ENCODE assay signal across 8 mouse cellular contexts in genomic region chr4:133095734-133096065, GRCm38 (mm10). TPM values are rescaled to one million over a fixed set of nuclear protein-coding genes. Genes with fewer than 3 reads are reported as not detected.
DNase-seq lines count a peak whose midpoint lies in the region; ATAC-seq and TF ChIP-seq lines count a peak whose summit lies in the region.
"Not testable (repeated sequence)": the region's sequence is repeated elsewhere in the genome, so short reads cannot be mapped to it uniquely, and the experiment has no call there.

No protein-coding gene starts in this region.

- H3K4me2 ChIP-seq in embryonic facial prominence, embryonic 12.5 days (replicated peaks): peak overlapping the region; percentile 23
- peak overlapping the region; percentile 32 for H3K4me2 ChIP-seq in hindbrain, embryonic 12.5 days (replicated peaks)
- H3K4me2 ChIP-seq in kidney, embryonic 15.5 days: peak overlapping the region; percentile 52
- H3K4me2 ChIP-seq in liver, embryonic 12.5 days: peak overlapping the region; percentile 11
- peak overlapping the region; percentile 30 for H3K4me2 ChIP-seq in midbrain, embryonic 12.5 days (replicated peaks)

- not testable (repeated sequence) for H3K36me3 ChIP-seq in ES-E14 (ENCODE audit: control insufficient read depth, insufficient read depth, low read length, poor library complexity, severe bottlenecking); embryonic facial prominence, embryonic 12.5 days; hindbrain, embryonic 12.5 days; kidney, embryonic 15.5 days; liver, embryonic 12.5 days; midbrain, embryonic 12.5 days

- in situ Hi-C loops in ES-E14 (cut with MboI; ENCODE audit: low sequenced_read_pairs in 2 of 2, unreplicated experiment in 2 of 2): not testable (repeated sequence)

- WGBS in embryonic facial prominence, embryonic 12.5 days: 10% methylated on average over 2 of the region's 3 CpGs
- WGBS in hindbrain, embryonic 12.5 days: 7% methylated on average over 3 of the region's 3 CpGs
- WGBS in kidney, embryonic 15.5 days: 19% methylated on average over 3 of the region's 3 CpGs
- WGBS in liver, embryonic 12.5 days (ENCODE audit: insufficient replicate concordance): 56% methylated on average over 3 of the region's 3 CpGs
- 2% methylated on average over 3 of the region's 3 CpGs for WGBS in midbrain, embryonic 12.5 days
- 28% methylated on average over 3 of the region's 3 CpGs for WGBS in olfactory bulb, adult 2 months

- not testable (repeated sequence) for H3K27me3 ChIP-seq in embryonic facial prominence, embryonic 12.5 days; hindbrain, embryonic 12.5 days; kidney, embryonic 15.5 days
- H3K27me3 ChIP-seq in liver, embryonic 12.5 days (replicated peaks): peaks cover 51% of the 10 kb centered on the region
- H3K27me3 ChIP-seq in midbrain, embryonic 12.5 days: peaks cover 25% of the 10 kb centered on the region

- TF ChIP-seq CTCF in olfactory bulb, adult 2 months (IDR thresholded peaks at IDR 0.05; ENCODE audit: insufficient read depth, low read depth, low read length): not testable (repeated sequence)

- H3K4me3 ChIP-seq in ES-E14 (ENCODE audit: insufficient read depth in 1 of 2, low read depth in 1 of 2, low read length in 2 of 2, poor library complexity in 1 of 2, severe bottlenecking in 1 of 2): peak overlapping the region; percentile 8 to 59; a peak in 3 of 4 replicates
- H3K4me3 ChIP-seq in embryonic facial prominence, embryonic 12.5 days; hindbrain, embryonic 12.5 days; olfactory bulb, adult 2 months (ENCODE audit: insufficient read depth, low read depth, low read length): not testable (repeated sequence)
- H3K4me3 ChIP-seq in kidney, embryonic 15.5 days (replicated peaks): peak overlapping the region; percentile 19
- peak overlapping the region; percentile 19; the same call in 1 of the 2 replicates for H3K4me3 ChIP-seq in liver, embryonic 12.5 days
- H3K4me3 ChIP-seq in midbrain, embryonic 12.5 days: peak overlapping the region; percentile 10; the same call in 1 of the 2 replicates

- peak overlapping the region; percentile 99 for H3K27ac ChIP-seq in ES-E14 (ENCODE audit: insufficient read depth, low read depth, low read length, poor library complexity, severe bottlenecking)
- H3K27ac ChIP-seq in embryonic facial prominence, embryonic 12.5 days: peak overlapping the region; percentile 30
- H3K27ac ChIP-seq in hindbrain, embryonic 12.5 days: peak overlapping the region; percentile 82
- H3K27ac ChIP-seq in kidney, embryonic 15.5 days: peak overlapping the region; percentile 95
- peak overlapping the region; percentile 51 for H3K27ac ChIP-seq in liver, embryonic 12.5 days
- H3K27ac ChIP-seq in midbrain, embryonic 12.5 days (replicated peaks): peak overlapping the region; percentile 83
- H3K27ac ChIP-seq in olfactory bulb, adult 2 months (ENCODE audit: insufficient read depth, low read depth, low read length): peak overlapping the region; percentile 58

- peaks cover 3 to 26% of the 10 kb centered on the region in 2 experiments; a peak in 3 of 4 replicates for H3K4me1 ChIP-seq in ES-E14 (ENCODE audit: control insufficient read depth in 2 of 2, insufficient read depth in 2 of 2, low read length in 2 of 2, poor library complexity in 1 of 2)
- peaks cover 41% of the 10 kb centered on the region for H3K4me1 ChIP-seq in embryonic facial prominence, embryonic 12.5 days
- H3K4me1 ChIP-seq in hindbrain, embryonic 12.5 days: peaks cover 45% of the 10 kb centered on the region
- H3K4me1 ChIP-seq in kidney, embryonic 15.5 days: peaks cover 49% of the 10 kb centered on the region
- peaks cover 51% of the 10 kb centered on the region for H3K4me1 ChIP-seq in liver, embryonic 12.5 days
- peaks cover 46% of the 10 kb centered on the region for H3K4me1 ChIP-seq in midbrain, embryonic 12.5 days
- peaks cover 39% of the 10 kb centered on the region for H3K4me1 ChIP-seq in olfactory bulb, adult 2 months (ENCODE audit: control insufficient read depth, insufficient read depth, low read length)

- not testable (repeated sequence) for TF ChIP-seq POLR2A in olfactory bulb, adult 2 months (IDR thresholded peaks at IDR 0.05; ENCODE audit: insufficient read depth, low read depth, low read length)

- peak overlapping the region; percentile 64; the same call in 1 of the 2 replicates for H3K9ac ChIP-seq in ES-E14 (ENCODE audit: insufficient read depth, low read depth, low read length, poor library complexity, severe bottlenecking)
- H3K9ac ChIP-seq in embryonic facial prominence, embryonic 12.5 days: 0 out of 2 replicates have a peak overlapping the region, but pooled peaks have one; percentile 31
- H3K9ac ChIP-seq in hindbrain, embryonic 12.5 days; liver, embryonic 12.5 days: not testable (repeated sequence)
- H3K9ac ChIP-seq in kidney, embryonic 15.5 days: peak overlapping the region; percentile 14; the same call in 1 of the 2 replicates
- H3K9ac ChIP-seq in midbrain, embryonic 12.5 days (replicated peaks): peak overlapping the region; percentile 37; the same call in 1 of the 2 replicates

- not testable (repeated sequence) for ATAC-seq in embryonic facial prominence, embryonic 12.5 days (ENCODE audit: insufficient number of reproducible peaks, insufficient read depth, low FRiP score, low TSS enrichment); hindbrain, embryonic 12.5 days (ENCODE audit: low FRiP score); kidney, embryonic 15.5 days (replicated peaks; ENCODE audit: low FRiP score); liver, embryonic 12.5 days
- 0 out of 2 replicates have a peak, but pooled peaks have one; percentile 33 for ATAC-seq in frontal cortex, adult (ENCODE audit: low TSS enrichment)
- ATAC-seq in midbrain, embryonic 12.5 days (ENCODE audit: low FRiP score, low read depth): peak; percentile 45; the same call in 1 of the 2 replicates

- not testable (repeated sequence) for DNase-seq in ES-E14 (ENCODE audit: low read depth, low spot score)

- not testable (repeated sequence) for H3K9me3 ChIP-seq in ES-E14 (ENCODE audit: control insufficient read depth, insufficient read depth, low read depth, low read length); embryonic facial prominence, embryonic 12.5 days; hindbrain, embryonic 12.5 days (replicated peaks); kidney, embryonic 15.5 days (replicated peaks); liver, embryonic 12.5 days (replicated peaks); midbrain, embryonic 12.5 days

RNA-seq across cellular contexts. Expression of gene Wasf2, which starts 34.6 kb away (rescaled TPM):
- total RNA-seq in ES-E14 (2012; rRNA removed): 31.8 and 32.3 TPM in 2 replicates
- 78.8 and 88.4 TPM in 2 replicates for polyA plus RNA-seq in embryonic facial prominence, embryonic 12.5 days (2016; fragmentation: Nextera tagmentation; extraction: Ambion mirVana)
- polyA plus RNA-seq in hindbrain, embryonic 12.5 days (2016; fragmentation: Nextera tagmentation; extraction: Ambion mirVana): 49.0 and 49.1 TPM in 2 replicates
- 107 and 109 TPM in 2 replicates for polyA plus RNA-seq in kidney, embryonic 15.5 days (2015; fragmentation: Nextera tagmentation; extraction: Ambion mirVana)
- 35.9 and 42.2 TPM in 2 replicates for polyA plus RNA-seq in liver, embryonic 12.5 days (2016; fragmentation: Nextera tagmentation; extraction: Ambion mirVana)
- 43.5 and 50.0 TPM in 2 replicates for polyA plus RNA-seq in midbrain, embryonic 12.5 days (2016; fragmentation: Nextera tagmentation; extraction: Ambion mirVana)
- not detected in 2 replicates for polyA plus RNA-seq in olfactory bulb, adult 2 months (2012; ENCODE audit: insufficient read depth, insufficient read length, low replicate concordance, missing spikeins)

Comparison
In these comparisons a context has a peak if more than half of its experiments do, and no peak if none do; other contexts are left out.
1. H3K27ac ChIP-seq: peak in every context shown above with its lines; median percentile 99 in ES-E14; 95 in kidney, embryonic 15.5 days; 83 in midbrain, embryonic 12.5 days; 82 in hindbrain, embryonic 12.5 days; 58 in olfactory bulb, adult 2 months; 51 in liver, embryonic 12.5 days; 30 in embryonic facial prominence, embryonic 12.5 days.
2. RNA of gene Wasf2, which starts 34.6 kb away (polyA plus RNA-seq): 107 to 109 TPM in kidney, embryonic 15.5 days, 78.8 to 88.4 TPM in embryonic facial prominence, embryonic 12.5 days, 43.5 to 50.0 TPM in midbrain, embryonic 12.5 days, 49.0 to 49.1 TPM in hindbrain, embryonic 12.5 days and 35.9 to 42.2 TPM in liver, embryonic 12.5 days; not detected in olfactory bulb, adult 2 months; every median in the first group is over 10 times any median in the second.
3. Peak in every context shown above with its lines, with median percentiles within 50 percentile points of each other: H3K4me2 ChIP-seq.